Mouse (Mus musculus): ENCODE data around the gene Avpr1b. TPM values are rescaled to one million over a fixed set of nuclear protein-coding genes. Genes with fewer than 3 reads are reported as not detected.

Avpr1b gene
- total and polyA plus RNA-seq, 3 experiments: 0.08 TPM; not detected in 2

GRCm38 (mm10) chr1:131642251-131642650 lies 43.2 kb downstream of the Avpr1b start:
- peak; percentile 82 for DNase-seq (ENCODE audit: extremely low read depth)
- H3K27me3 ChIP-seq (replicated peaks): no peaks in the 10 kb centered on the region
- H3K27ac ChIP-seq (ENCODE audit: insufficient read depth, low read depth): peak overlapping the region; percentile 92
- H3K4me2 ChIP-seq (ENCODE audit: insufficient read depth, low read depth, poor library complexity, severe bottlenecking): peak overlapping the region; percentile 58
- TF ChIP-seq GABPA (IDR thresholded peaks at IDR 0.05; ENCODE audit: insufficient replicate concordance, low read depth, low read length) (no peak), TCF12 (IDR thresholded peaks at IDR 0.05; ENCODE audit: low read depth, low read length) (peak; percentile 48; the same call in 1 of the 2 replicates), NELFE (IDR thresholded peaks at IDR 0.05; ENCODE audit: low read depth, low read length) (no peak), MEF2A (IDR thresholded peaks at IDR 0.05; ENCODE audit: borderline replicate concordance, low read depth, low read length) (0 out of 2 replicates have a peak, but pooled peaks have one; percentile 30), ETS1 (conservative IDR thresholded peaks at IDR 0.05; ENCODE audit: low read depth, low read length) (peak; percentile 10; the same call in 1 of the 2 replicates), BHLHE40 (IDR thresholded peaks at IDR 0.05; ENCODE audit: low read depth, low read length) (peak; percentile 79)
- peaks cover 4% of the 10 kb centered on the region in 2 experiments; a peak in 3 of 4 replicates for H3K4me1 ChIP-seq (ENCODE audit: control insufficient read depth in 1 of 2, insufficient read depth in 2 of 2)
- dilution Hi-C loops (cut with MboI; ENCODE audit: extremely low pct_ligation_motif_present, extremely low pct_unique_long_range_greater_than_20kb, low sequenced_read_pairs): no loop called here
- peak overlapping the region in 2 of 3 experiments; percentile 8 to 54 for H3K4me3 ChIP-seq (replicated peaks in 1 of 3; ENCODE audit: low read depth in 2 of 3, low read length in 2 of 3, poor library complexity in 1 of 3)
- in situ Hi-C loops (cut with MboI; ENCODE audit: low pct_ligation_motif_present, low pct_unique_long_range_greater_than_20kb, low sequenced_read_pairs): no loop called here
- H3K36me3 ChIP-seq (replicated peaks in 1 of 2; ENCODE audit: control insufficient read depth in 1 of 2, insufficient read depth in 1 of 2, low read length in 1 of 2): no peaks in the 10 kb centered on the region
- H3K9ac ChIP-seq (ENCODE audit: insufficient read depth, low read depth): peak overlapping the region; percentile 4; the same call in 1 of the 2 replicates
- peaks cover 12% of the 10 kb centered on the region for H3K79me2 ChIP-seq (replicated peaks; ENCODE audit: control insufficient read depth, extremely low read depth, insufficient read depth, poor library complexity, severe bottlenecking)
- H3K9me3 ChIP-seq (replicated peaks; ENCODE audit: low read length): no peaks in the 10 kb centered on the region

GRCm38 (mm10) chr1:131652670-131653443 lies 53.8 kb downstream of the Avpr1b start:
- Histone ChIP-seq H3K36me3 (replicated peaks in 1 of 2; ENCODE audit: control insufficient read depth in 1 of 2, insufficient read depth in 1 of 2, low read length in 1 of 2) (peaks cover 3% of the 10 kb centered on the region in 2 experiments), H3K4me3 (replicated peaks in 1 of 3; ENCODE audit: low read depth in 2 of 3, low read length in 2 of 3, poor library complexity in 1 of 3) (no peak overlapping the region), H3K27ac (ENCODE audit: insufficient read depth, low read depth) (no peak overlapping the region), H3K27me3 (replicated peaks) (no peaks in the 10 kb centered on the region), H3K9me3 (replicated peaks; ENCODE audit: low read length) (no peaks in the 10 kb centered on the region), H3K4me1 (ENCODE audit: control insufficient read depth in 1 of 2, insufficient read depth in 2 of 2) (peaks cover 5 to 48% of the 10 kb centered on the region in 2 experiments), H3K9ac (ENCODE audit: insufficient read depth, low read depth) (no peak overlapping the region), H3K79me2 (replicated peaks; ENCODE audit: control insufficient read depth, extremely low read depth, insufficient read depth, poor library complexity, severe bottlenecking) (no peaks in the 10 kb centered on the region), H3K4me2 (ENCODE audit: insufficient read depth, low read depth, poor library complexity, severe bottlenecking) (peak overlapping the region; percentile 16; the same call in 1 of the 2 replicates)
- dilution Hi-C loops (cut with MboI; ENCODE audit: extremely low pct_ligation_motif_present, extremely low pct_unique_long_range_greater_than_20kb, low sequenced_read_pairs) (no loop called here), in situ Hi-C loops (cut with MboI; ENCODE audit: low pct_ligation_motif_present, low pct_unique_long_range_greater_than_20kb, low sequenced_read_pairs) (loop anchor here (10.0 kb wide), 1 partner anchor 62 kb away; no protein-coding TSS in a partner anchor)
- DNase-seq (ENCODE audit: extremely low read depth): peak; percentile 87
- TF ChIP-seq ELF1 (IDR thresholded peaks at IDR 0.05; ENCODE audit: low read depth, low read length) (no peak), HCFC1 (IDR thresholded peaks at IDR 0.05; ENCODE audit: low read depth, low read length) (peak; percentile 20; the same call in 1 of the 2 replicates), TBP (conservative IDR thresholded peaks at IDR 0.05; ENCODE audit: low read depth, low read length) (0 out of 2 replicates have a peak, but pooled peaks have one; percentile 5), MAFK (IDR thresholded peaks at IDR 0.05; ENCODE audit: insufficient replicate concordance, low read length) (0 out of 2 replicates have a peak, but pooled peaks have one; percentile 54), IRF4 (IDR thresholded peaks at IDR 0.05; ENCODE audit: low read depth, low read length) (peak; percentile 94), BHLHE40 (IDR thresholded peaks at IDR 0.05; ENCODE audit: low read depth, low read length) (peak; percentile 63), ETS1 (conservative IDR thresholded peaks at IDR 0.05; ENCODE audit: low read depth, low read length) (peak; percentile 98), CHD1 (IDR thresholded peaks at IDR 0.05; ENCODE audit: low read depth, low read length) (no peak), JUND (conservative IDR thresholded peaks at IDR 0.05; ENCODE audit: low read depth, low read length) (peak; percentile 81), USF1 (IDR thresholded peaks at IDR 0.05; ENCODE audit: low read depth, low read length) (no peak), CHD2 (IDR thresholded peaks at IDR 0.05; ENCODE audit: low read length) (peak; percentile 76), MAZ (IDR thresholded peaks at IDR 0.05; ENCODE audit: low read depth, low read length) (peak; percentile 89), POLR2AphosphoS2 (IDR thresholded peaks at IDR 0.05; ENCODE audit: low read depth, low read length) (no peak), MYC (IDR thresholded peaks at IDR 0.05; ENCODE audit: low read depth, low read length) (0 out of 2 replicates have a peak, but pooled peaks have one; percentile 11), PAX5 (IDR thresholded peaks at IDR 0.05; ENCODE audit: low read length) (no peak), TCF12 (IDR thresholded peaks at IDR 0.05; ENCODE audit: low read depth, low read length) (peak; percentile 77), ZNF384 (IDR thresholded peaks at IDR 0.05; ENCODE audit: low read depth, low read length) (peak; percentile 97), JUN (IDR thresholded peaks at IDR 0.05; ENCODE audit: insufficient read depth, low read depth, low read length) (peak; percentile 37), SIN3A (IDR thresholded peaks at IDR 0.05; ENCODE audit: low read length) (peak; percentile 90), ZMIZ1 (IDR thresholded peaks at IDR 0.05; ENCODE audit: low read depth, low read length) (no peak), EP300 (IDR thresholded peaks at IDR 0.05; ENCODE audit: low read length) (peak; percentile 90), MEF2A (IDR thresholded peaks at IDR 0.05; ENCODE audit: borderline replicate concordance, low read depth, low read length) (peak; percentile 80; the same call in 1 of the 2 replicates), RCOR1 (conservative IDR thresholded peaks at IDR 0.05; ENCODE audit: low read depth, low read length) (0 out of 2 replicates have a peak, but pooled peaks have one; percentile 32)

Measured in CH12.LX (cell line).